Mouse (Mus musculus): ENCODE measurements around the gene Anxa10. TPM values are rescaled to one million over a fixed set of nuclear protein-coding genes. Genes with fewer than 3 reads are reported as not detected.

Gene Anxa10
- polyA plus RNA-seq (2012; rRNA removed) (0.05 TPM in 1 of 2 replicates, not detected in the other), polyA plus RNA-seq (2014; fragmentation: Nextera tagmentation; extraction: Ambion mirVana) (not detected in 2 replicates)

DNA sequence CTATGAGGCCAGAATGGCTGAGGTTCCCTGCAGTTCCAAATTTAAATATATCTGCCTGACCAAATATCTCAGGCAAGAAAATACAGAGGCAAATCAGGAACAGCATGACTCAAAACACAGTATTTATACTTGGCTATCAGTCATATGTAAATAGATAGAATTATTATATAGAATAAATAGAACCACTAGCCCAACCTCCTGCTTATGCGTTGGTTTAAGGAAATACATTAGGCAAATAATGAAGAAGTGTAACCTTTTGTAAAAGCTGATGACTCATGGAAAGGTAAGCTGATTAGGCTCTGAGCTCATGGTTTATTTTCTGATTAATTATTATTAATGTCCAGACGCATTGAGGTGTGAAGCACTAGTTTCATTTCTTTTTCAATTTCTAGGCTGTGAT, at the start of gene Anxa10:
Gene Anxa10, minus strand, starts transcription at position 53 of the 400 bp plus-strand sequence.
- H3K36me3 ChIP-seq (ENCODE audit: control insufficient read depth, insufficient read depth, low read length), result no peaks in the 10 kb centered on the region
- no peaks in the 10 kb centered on the region for H3K9me3 ChIP-seq (ENCODE audit: control insufficient read depth, low read length)
- H3K4me2 ChIP-seq (replicated peaks; ENCODE audit: low read depth, low read length, severe bottlenecking), result no peak within 1 kb of the TSS
- H3K4me3 ChIP-seq (replicated peaks; ENCODE audit: low read length), result no peak within 1 kb of the TSS
- ATAC-seq (ENCODE audit: low FRiP score, low read depth), result no peak
- no peak within 1 kb of the TSS for H3K27ac ChIP-seq (replicated peaks; ENCODE audit: low read depth, low read length)
- WGBS, result 88% methylated on average over 2 of the region's 2 CpGs
- H3K4me1 ChIP-seq (ENCODE audit: control insufficient read depth, insufficient read depth, low read length), result no peaks in the 10 kb centered on the region
- DNase-seq (ENCODE audit: low spot score), result no peak
- TF ChIP-seq POLR2A (IDR thresholded peaks at IDR 0.05; ENCODE audit: borderline replicate concordance, extremely low read depth, insufficient read depth, insufficient read length), result no peak
- no peaks in the 10 kb centered on the region for H3K27me3 ChIP-seq (ENCODE audit: control insufficient read depth, insufficient read depth, low read length)
- no peak within 1 kb of the TSS for H3K9ac ChIP-seq (ENCODE audit: low read depth, low read length, severe bottlenecking)

DNA sequence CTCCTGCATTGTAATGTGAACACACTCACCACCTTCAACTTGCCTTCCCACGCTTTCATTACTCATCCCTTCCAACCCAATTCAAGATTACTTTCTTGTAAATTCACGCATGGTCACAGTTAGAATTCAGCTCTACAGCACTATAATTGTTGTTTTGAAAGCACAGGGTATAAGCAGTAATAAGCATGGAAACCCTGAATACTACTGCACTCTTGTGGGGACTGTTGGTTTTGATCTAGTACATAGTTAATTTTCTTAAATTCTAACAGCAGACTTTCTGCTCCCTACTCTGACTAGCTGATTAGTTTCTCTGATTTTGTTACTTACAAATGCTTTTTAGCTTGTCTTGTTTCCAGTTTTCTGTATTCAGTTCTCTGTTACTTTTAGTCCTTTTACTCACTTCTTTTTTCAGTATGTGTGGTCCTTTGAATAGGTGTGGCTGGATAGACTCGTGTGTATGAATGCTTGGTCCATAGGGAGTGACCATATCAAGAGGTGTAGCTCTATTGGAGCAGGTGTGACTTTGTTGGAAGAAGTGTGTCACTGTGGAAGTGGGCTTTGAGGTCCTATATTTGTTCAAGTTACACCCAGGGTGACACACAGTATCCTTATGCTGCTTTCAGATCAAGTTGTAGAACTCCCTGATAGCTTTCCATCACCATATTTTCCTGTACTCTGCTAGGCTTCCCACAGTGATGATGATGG, 9.9 kb upstream of the Anxa10 start:
- H3K9ac ChIP-seq (ENCODE audit: low read depth, low read length, severe bottlenecking), result no peak overlapping the region
- no peaks in the 10 kb centered on the region for H3K27me3 ChIP-seq (ENCODE audit: control insufficient read depth, insufficient read depth, low read length)
- 78% methylated on average over 3 of the region's 3 CpGs for WGBS
- H3K27ac ChIP-seq (replicated peaks; ENCODE audit: low read depth, low read length), result no peak overlapping the region
- ATAC-seq (ENCODE audit: low FRiP score, low read depth) (no peak), DNase-seq (ENCODE audit: low spot score) (no peak)
- no peaks in the 10 kb centered on the region for H3K36me3 ChIP-seq (ENCODE audit: control insufficient read depth, insufficient read depth, low read length)
- no peak overlapping the region for H3K4me2 ChIP-seq (replicated peaks; ENCODE audit: low read depth, low read length, severe bottlenecking)
- no peak for TF ChIP-seq POLR2A (IDR thresholded peaks at IDR 0.05; ENCODE audit: borderline replicate concordance, extremely low read depth, insufficient read depth, insufficient read length)
- no peaks in the 10 kb centered on the region for H3K4me1 ChIP-seq (ENCODE audit: control insufficient read depth, insufficient read depth, low read length)
- H3K9me3 ChIP-seq (ENCODE audit: control insufficient read depth, low read length), result no peaks in the 10 kb centered on the region
- H3K4me3 ChIP-seq (replicated peaks; ENCODE audit: low read length), result no peak overlapping the region

DNA sequence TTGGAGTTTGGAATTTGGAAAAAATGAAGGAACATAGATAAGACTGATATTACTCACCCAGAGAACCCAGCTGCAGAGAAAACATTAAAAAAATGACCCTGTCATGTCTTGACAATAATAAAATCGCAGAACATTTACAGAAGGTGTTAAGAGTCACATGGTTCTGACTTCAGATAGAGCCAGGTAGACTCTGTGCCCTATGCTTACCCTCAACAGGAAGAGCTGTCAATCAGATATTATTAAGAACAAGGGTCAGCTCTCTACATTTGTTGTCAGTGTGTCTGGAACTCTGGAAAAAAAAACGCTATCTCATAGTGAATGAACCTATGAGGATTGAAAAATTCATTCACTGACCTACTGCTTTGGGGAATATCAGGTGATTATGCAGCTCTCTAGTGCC, 25.7 kb downstream of the Anxa10 start:
- Histone ChIP-seq H3K4me1 (ENCODE audit: control insufficient read depth, insufficient read depth, low read length) (no peaks in the 10 kb centered on the region), H3K27me3 (ENCODE audit: control insufficient read depth, insufficient read depth, low read length) (no peaks in the 10 kb centered on the region), H3K36me3 (ENCODE audit: control insufficient read depth, insufficient read depth, low read length) (no peaks in the 10 kb centered on the region), H3K9ac (ENCODE audit: low read depth, low read length, severe bottlenecking) (no peak overlapping the region), H3K4me3 (replicated peaks; ENCODE audit: low read length) (no peak overlapping the region), H3K4me2 (replicated peaks; ENCODE audit: low read depth, low read length, severe bottlenecking) (no peak overlapping the region), H3K27ac (replicated peaks; ENCODE audit: low read depth, low read length) (no peak overlapping the region), H3K9me3 (ENCODE audit: control insufficient read depth, low read length) (no peaks in the 10 kb centered on the region)
- DNase-seq (ENCODE audit: low spot score), result no peak
- WGBS, result 85% methylated on average over 2 of the region's 2 CpGs
- no peak for TF ChIP-seq POLR2A (IDR thresholded peaks at IDR 0.05; ENCODE audit: borderline replicate concordance, extremely low read depth, insufficient read depth, insufficient read length)
- no peak for ATAC-seq (ENCODE audit: low FRiP score, low read depth)

DNA sequence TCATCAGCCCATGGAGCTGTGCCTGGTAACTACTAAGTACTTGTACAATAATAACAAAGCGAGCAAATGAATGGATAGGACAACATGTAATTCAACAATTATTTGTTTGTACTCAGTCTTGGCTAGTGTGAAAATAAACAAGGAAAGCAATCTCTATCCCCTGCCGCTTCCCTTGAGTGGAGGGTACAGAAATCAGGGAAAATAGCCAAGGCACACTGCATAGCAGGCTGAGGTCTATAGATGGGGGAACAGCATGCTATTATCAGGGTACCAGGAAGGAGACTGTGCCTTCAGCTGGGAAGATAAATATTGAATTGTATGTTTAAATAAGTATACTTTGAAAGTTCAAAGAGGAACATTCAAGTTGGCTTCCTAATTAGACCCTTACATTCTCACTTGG, 41.1 kb downstream of the Anxa10 start:
- H3K36me3 ChIP-seq (ENCODE audit: control insufficient read depth, insufficient read depth, low read length), result no peaks in the 10 kb centered on the region
- no peak for ATAC-seq (ENCODE audit: low FRiP score, low read depth)
- H3K27ac ChIP-seq (replicated peaks; ENCODE audit: low read depth, low read length), result no peak overlapping the region
- 86% methylated on average over 2 of the region's 2 CpGs for WGBS
- TF ChIP-seq POLR2A (IDR thresholded peaks at IDR 0.05; ENCODE audit: borderline replicate concordance, extremely low read depth, insufficient read depth, insufficient read length), result no peak
- H3K4me2 ChIP-seq (replicated peaks; ENCODE audit: low read depth, low read length, severe bottlenecking), result no peak overlapping the region
- no peak overlapping the region for H3K4me3 ChIP-seq (replicated peaks; ENCODE audit: low read length)
- no peaks in the 10 kb centered on the region for H3K9me3 ChIP-seq (ENCODE audit: control insufficient read depth, low read length)
- no peaks in the 10 kb centered on the region for H3K4me1 ChIP-seq (ENCODE audit: control insufficient read depth, insufficient read depth, low read length)
- no peak for DNase-seq (ENCODE audit: low spot score)
- no peak overlapping the region for H3K9ac ChIP-seq (ENCODE audit: low read depth, low read length, severe bottlenecking)
- H3K27me3 ChIP-seq (ENCODE audit: control insufficient read depth, insufficient read depth, low read length), result no peaks in the 10 kb centered on the region

DNA sequence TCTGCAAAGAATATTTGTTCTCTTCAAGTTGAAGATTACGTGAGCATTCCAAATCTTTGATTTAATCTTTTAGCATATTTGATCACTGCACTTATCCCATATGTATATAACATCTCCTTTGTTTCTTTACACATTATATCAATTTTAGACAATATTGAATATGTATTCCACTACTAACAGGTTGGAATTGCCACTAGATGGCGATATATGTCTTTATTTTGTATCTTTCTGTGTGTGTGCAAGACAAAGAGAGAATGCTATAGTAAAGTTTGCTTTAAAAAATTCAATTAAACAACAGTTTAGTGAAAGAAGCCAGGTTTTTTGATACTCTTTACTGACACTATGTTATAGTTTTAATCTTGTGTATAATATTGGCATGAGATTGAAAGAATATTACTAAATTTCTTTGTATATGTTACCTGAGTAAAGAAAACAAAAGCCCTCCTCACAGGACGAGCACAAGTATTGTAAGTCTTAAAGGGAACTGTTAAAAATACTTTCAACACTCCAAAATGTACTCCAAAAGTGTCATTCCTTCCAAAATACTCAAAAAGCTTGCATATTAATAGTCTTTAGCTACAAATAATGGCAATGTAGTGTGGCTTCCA, 42.7 kb downstream of the Anxa10 start:
- H3K4me2 ChIP-seq (replicated peaks; ENCODE audit: low read depth, low read length, severe bottlenecking), result no peak overlapping the region
- no peaks in the 10 kb centered on the region for H3K4me1 ChIP-seq (ENCODE audit: control insufficient read depth, insufficient read depth, low read length)
- WGBS, result 46% methylated on average over 3 of the region's 3 CpGs
- H3K36me3 ChIP-seq (ENCODE audit: control insufficient read depth, insufficient read depth, low read length), result no peaks in the 10 kb centered on the region
- no peak overlapping the region for H3K4me3 ChIP-seq (replicated peaks; ENCODE audit: low read length)
- no peaks in the 10 kb centered on the region for H3K27me3 ChIP-seq (ENCODE audit: control insufficient read depth, insufficient read depth, low read length)
- no peak overlapping the region for H3K27ac ChIP-seq (replicated peaks; ENCODE audit: low read depth, low read length)
- H3K9me3 ChIP-seq (ENCODE audit: control insufficient read depth, low read length), result no peaks in the 10 kb centered on the region
- ATAC-seq (ENCODE audit: low FRiP score, low read depth) (peak; percentile 44; the same call in 1 of the 2 replicates), DNase-seq (ENCODE audit: low spot score) (peak; percentile 89)
- no peak overlapping the region for H3K9ac ChIP-seq (ENCODE audit: low read depth, low read length, severe bottlenecking)
- TF ChIP-seq POLR2A (IDR thresholded peaks at IDR 0.05; ENCODE audit: borderline replicate concordance, extremely low read depth, insufficient read depth, insufficient read length), result no peak

Measured in limb, embryonic 14.5 days (tissue).